Mouse (Mus musculus): ENCODE results near the gene Obsl1. TPM values are rescaled to one million over a fixed set of nuclear protein-coding genes. Genes with fewer than 3 reads are reported as not detected.

Obsl1 gene
- polyA plus RNA-seq, 1 experiment from 2014 or later: 79.0 TPM

- 86% methylated on average over 4 of the region's 4 CpGs for whole genome bisulfite sequencing
- Histone ChIP-seq H3K9ac (replicated peaks; ENCODE audit: low read depth, low read length) (no peak overlapping the region), H3K4me2 (replicated peaks; ENCODE audit: low read depth, low read length) (no peak overlapping the region), H3K27me3 (ENCODE audit: control insufficient read depth, insufficient read depth, low read length) (no peaks in the 10 kb centered on the region), H3K4me3 (ENCODE audit: low read depth, low read length) (no peak overlapping the region), H3K36me3 (ENCODE audit: control insufficient read depth, insufficient read depth, low read length) (peaks cover 44% of the 10 kb centered on the region), H3K27ac (ENCODE audit: low read length) (no peak overlapping the region), H3K9me3 (ENCODE audit: control insufficient read depth, low read depth, low read length) (no peaks in the 10 kb centered on the region), H3K4me1 (ENCODE audit: control insufficient read depth, insufficient read depth, low read length) (no peaks in the 10 kb centered on the region)
- no peak for ATAC-seq (ENCODE audit: insufficient number of reproducible peaks, insufficient read depth, low FRiP score, low read depth)
These were observed 24.3 kb upstream of the Obsl1 start for GRCm38 (mm10) chr1:75530546-75530945.

GRCm38 (mm10) chr1:75524679-75525078 is 18.4 kb upstream of the Obsl1 start:
- Histone ChIP-seq H3K9ac (replicated peaks; ENCODE audit: low read depth, low read length) (no peak overlapping the region), H3K27me3 (ENCODE audit: control insufficient read depth, insufficient read depth, low read length) (no peaks in the 10 kb centered on the region), H3K27ac (ENCODE audit: low read length) (no peak overlapping the region), H3K4me1 (ENCODE audit: control insufficient read depth, insufficient read depth, low read length) (peaks cover 13% of the 10 kb centered on the region), H3K36me3 (ENCODE audit: control insufficient read depth, insufficient read depth, low read length) (peaks cover 13% of the 10 kb centered on the region; the same call in 1 of the 2 replicates), H3K4me3 (ENCODE audit: low read depth, low read length) (no peak overlapping the region), H3K9me3 (ENCODE audit: control insufficient read depth, low read depth, low read length) (no peaks in the 10 kb centered on the region), H3K4me2 (replicated peaks; ENCODE audit: low read depth, low read length) (no peak overlapping the region)
- no peak for ATAC-seq (ENCODE audit: insufficient number of reproducible peaks, insufficient read depth, low FRiP score, low read depth)
- 87% methylated on average over 7 of the region's 7 CpGs for WGBS

DNA sequence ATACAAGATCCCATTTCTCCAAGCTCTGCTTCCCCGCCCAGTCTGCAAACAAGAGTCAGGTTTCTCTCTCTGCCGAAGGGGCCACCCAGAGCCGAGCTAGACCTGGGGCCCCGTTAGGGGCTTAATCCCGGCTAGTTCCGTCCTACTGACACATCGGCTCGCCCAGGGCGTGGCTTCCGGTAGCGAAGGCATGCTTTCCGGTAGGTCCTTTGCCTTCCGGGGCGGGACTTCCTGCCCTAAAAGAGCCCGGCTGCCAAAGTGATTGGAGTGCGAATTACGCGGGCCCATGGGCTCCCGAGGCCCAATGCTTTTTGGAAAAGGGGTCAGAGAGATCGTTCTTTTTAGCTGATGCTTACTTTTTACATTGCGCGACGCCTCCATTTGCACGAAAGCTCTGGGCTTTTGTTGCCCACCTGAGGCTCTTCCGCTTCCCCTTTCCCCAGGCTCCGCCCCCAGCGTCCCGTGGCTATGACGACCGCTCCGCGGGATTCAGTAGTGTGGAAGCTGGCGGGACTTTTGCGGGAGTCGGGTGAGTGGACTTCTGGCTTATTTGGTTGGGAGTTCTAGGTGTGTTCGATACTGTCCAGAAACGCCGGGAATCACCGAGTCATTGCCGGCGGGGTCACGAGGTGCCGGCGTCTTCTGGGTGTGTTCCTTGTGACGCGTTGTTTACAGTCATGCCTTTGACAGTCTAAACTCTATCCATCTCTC is 15.2 kb upstream of the Obsl1 start, which contains the start of gene Stk11ip:
Gene Stk11ip (plus strand): TSS at position 209 of the 711 bp plus-strand sequence.
- Histone ChIP-seq H3K36me3 (ENCODE audit: control insufficient read depth, insufficient read depth, low read length) (no peaks in the 10 kb centered on the region), H3K4me2 (replicated peaks; ENCODE audit: low read depth, low read length) (peak within 1 kb of the TSS; percentile 77), H3K27me3 (ENCODE audit: control insufficient read depth, insufficient read depth, low read length) (no peaks in the 10 kb centered on the region), H3K27ac (ENCODE audit: low read length) (peak within 1 kb of the TSS; percentile 96), H3K4me1 (ENCODE audit: control insufficient read depth, insufficient read depth, low read length) (peaks cover 23% of the 10 kb centered on the region), H3K9ac (replicated peaks; ENCODE audit: low read depth, low read length) (0 out of 2 replicates have a peak within 1 kb of the TSS, but pooled peaks have one; percentile 2), H3K4me3 (ENCODE audit: low read depth, low read length) (peak within 1 kb of the TSS; percentile 58), H3K9me3 (ENCODE audit: control insufficient read depth, low read depth, low read length) (no peaks in the 10 kb centered on the region)
- peak; percentile 97 for ATAC-seq (ENCODE audit: insufficient number of reproducible peaks, insufficient read depth, low FRiP score, low read depth)
- WGBS: under 1% methylated on average over 46 of the region's 46 CpGs

GRCm38 (mm10) chr1:75519576-75519975 is 13.3 kb upstream of the Obsl1 start:
- ATAC-seq (ENCODE audit: insufficient number of reproducible peaks, insufficient read depth, low FRiP score, low read depth): no peak

GRCm38 (mm10) chr1:75518427-75518826 is 12.2 kb upstream of the Obsl1 start:
- Histone ChIP-seq H3K9ac (replicated peaks; ENCODE audit: low read depth, low read length) (no peak overlapping the region), H3K4me1 (ENCODE audit: control insufficient read depth, insufficient read depth, low read length) (peaks cover 23% of the 10 kb centered on the region), H3K27ac (ENCODE audit: low read length) (peak overlapping the region; percentile 96; the same call in 1 of the 2 replicates), H3K4me2 (replicated peaks; ENCODE audit: low read depth, low read length) (no peak overlapping the region), H3K36me3 (ENCODE audit: control insufficient read depth, insufficient read depth, low read length) (no peaks in the 10 kb centered on the region), H3K4me3 (ENCODE audit: low read depth, low read length) (no peak overlapping the region), H3K9me3 (ENCODE audit: control insufficient read depth, low read depth, low read length) (no peaks in the 10 kb centered on the region), H3K27me3 (ENCODE audit: control insufficient read depth, insufficient read depth, low read length) (no peaks in the 10 kb centered on the region)
- 92% methylated on average over 4 of the region's 4 CpGs for WGBS
- ATAC-seq (ENCODE audit: insufficient number of reproducible peaks, insufficient read depth, low FRiP score, low read depth): no peak

More at GRCm38 (mm10) chr1:75519576-75519975, 13.3 kb upstream of the Obsl1 start:
- H3K27ac ChIP-seq (ENCODE audit: low read length): peak overlapping the region; percentile 96
- no peaks in the 10 kb centered on the region for H3K36me3 ChIP-seq (ENCODE audit: control insufficient read depth, insufficient read depth, low read length)
- H3K4me1 ChIP-seq (ENCODE audit: control insufficient read depth, insufficient read depth, low read length): peaks cover 23% of the 10 kb centered on the region
- 34% methylated on average over 5 of the region's 5 CpGs for WGBS
- no peaks in the 10 kb centered on the region for H3K27me3 ChIP-seq (ENCODE audit: control insufficient read depth, insufficient read depth, low read length)
- H3K4me3 ChIP-seq (ENCODE audit: low read depth, low read length): no peak overlapping the region
- no peak overlapping the region for H3K9ac ChIP-seq (replicated peaks; ENCODE audit: low read depth, low read length)
- H3K9me3 ChIP-seq (ENCODE audit: control insufficient read depth, low read depth, low read length): no peaks in the 10 kb centered on the region
- H3K4me2 ChIP-seq (replicated peaks; ENCODE audit: low read depth, low read length): no peak overlapping the region

DNA sequence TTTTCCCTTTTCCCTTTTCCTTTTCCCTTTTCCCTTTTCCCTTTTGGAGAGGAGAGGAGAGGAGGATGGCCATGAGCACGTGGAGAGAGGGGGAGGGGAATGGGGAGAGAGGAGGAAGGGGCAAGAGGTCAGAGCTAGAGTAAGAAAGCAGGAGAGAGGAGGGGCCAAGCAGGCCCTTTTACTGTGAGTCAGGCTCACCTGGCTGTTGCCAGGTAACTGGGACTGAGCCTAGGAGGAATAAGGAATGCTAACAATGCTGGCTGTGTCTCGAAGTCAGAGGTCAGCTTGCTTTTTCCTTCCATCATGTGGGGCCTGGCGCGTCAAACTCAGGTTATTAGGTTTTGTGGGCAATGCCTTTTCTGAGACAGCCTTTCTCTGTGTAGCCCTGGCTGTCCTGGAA is 11.7 kb upstream of the Obsl1 start:
- H3K4me3 ChIP-seq (ENCODE audit: low read depth, low read length): no peak overlapping the region
- no peak overlapping the region for H3K9ac ChIP-seq (replicated peaks; ENCODE audit: low read depth, low read length)
- peak overlapping the region; percentile 96; the same call in 1 of the 2 replicates for H3K27ac ChIP-seq (ENCODE audit: low read length)
- H3K9me3 ChIP-seq (ENCODE audit: control insufficient read depth, low read depth, low read length): no peaks in the 10 kb centered on the region
- no peaks in the 10 kb centered on the region for H3K27me3 ChIP-seq (ENCODE audit: control insufficient read depth, insufficient read depth, low read length)
- WGBS: 33% methylated on average over 4 of the region's 4 CpGs
- H3K36me3 ChIP-seq (ENCODE audit: control insufficient read depth, insufficient read depth, low read length): no peaks in the 10 kb centered on the region
- H3K4me1 ChIP-seq (ENCODE audit: control insufficient read depth, insufficient read depth, low read length): peaks cover 23% of the 10 kb centered on the region
- ATAC-seq (ENCODE audit: insufficient number of reproducible peaks, insufficient read depth, low FRiP score, low read depth): no peak
- H3K4me2 ChIP-seq (replicated peaks; ENCODE audit: low read depth, low read length): no peak overlapping the region

DNA sequence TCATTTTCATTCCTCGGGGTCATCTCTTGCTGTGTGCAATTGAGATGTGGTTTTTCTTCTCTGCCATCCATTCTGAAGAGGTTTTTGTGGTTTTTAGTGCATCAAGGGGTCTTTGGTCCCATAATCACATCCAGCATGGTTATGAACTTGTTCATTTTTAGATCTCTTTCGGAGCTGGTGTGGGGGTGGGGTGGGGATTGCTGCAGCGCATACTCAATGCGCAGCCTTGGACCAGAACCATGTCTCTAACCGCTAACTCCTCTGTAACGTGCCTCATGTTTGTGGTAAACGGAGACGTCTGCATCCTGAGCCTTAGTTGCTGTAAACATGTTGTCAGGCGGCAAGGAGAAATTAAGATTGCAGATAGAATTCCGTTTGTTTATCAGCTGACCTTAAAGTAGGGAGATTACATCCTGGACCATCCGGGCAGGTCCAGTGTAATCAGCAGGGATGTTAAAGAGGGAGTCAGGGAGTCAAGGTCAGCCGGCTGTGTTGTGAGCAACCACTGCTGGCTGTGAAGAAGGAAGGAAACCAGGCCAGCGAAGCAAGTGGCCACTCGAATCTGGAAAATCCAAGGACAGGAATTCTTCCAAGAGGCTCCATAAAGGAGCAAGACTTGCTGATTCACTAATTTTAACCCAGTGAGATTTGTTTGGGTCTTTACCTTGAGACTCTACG is 10.6 kb upstream of the Obsl1 start:
- Histone ChIP-seq H3K27ac (ENCODE audit: low read length) (no peak overlapping the region), H3K4me3 (ENCODE audit: low read depth, low read length) (no peak overlapping the region), H3K9ac (replicated peaks; ENCODE audit: low read depth, low read length) (no peak overlapping the region), H3K9me3 (ENCODE audit: control insufficient read depth, low read depth, low read length) (no peaks in the 10 kb centered on the region), H3K4me1 (ENCODE audit: control insufficient read depth, insufficient read depth, low read length) (peaks cover 20% of the 10 kb centered on the region), H3K36me3 (ENCODE audit: control insufficient read depth, insufficient read depth, low read length) (no peaks in the 10 kb centered on the region), H3K4me2 (replicated peaks; ENCODE audit: low read depth, low read length) (no peak overlapping the region), H3K27me3 (ENCODE audit: control insufficient read depth, insufficient read depth, low read length) (no peaks in the 10 kb centered on the region)
- no peak for ATAC-seq (ENCODE audit: insufficient number of reproducible peaks, insufficient read depth, low FRiP score, low read depth)
- 66% methylated on average over 15 of the region's 15 CpGs for WGBS

GRCm38 (mm10) chr1:75512550-75512949 is 6.3 kb upstream of the Obsl1 start:
- ATAC-seq (ENCODE audit: insufficient number of reproducible peaks, insufficient read depth, low FRiP score, low read depth): no peak
- Histone ChIP-seq H3K36me3 (ENCODE audit: control insufficient read depth, insufficient read depth, low read length) (no peaks in the 10 kb centered on the region), H3K4me2 (replicated peaks; ENCODE audit: low read depth, low read length) (no peak overlapping the region), H3K27me3 (ENCODE audit: control insufficient read depth, insufficient read depth, low read length) (no peaks in the 10 kb centered on the region), H3K4me1 (ENCODE audit: control insufficient read depth, insufficient read depth, low read length) (peaks cover 15% of the 10 kb centered on the region), H3K9ac (replicated peaks; ENCODE audit: low read depth, low read length) (no peak overlapping the region), H3K27ac (ENCODE audit: low read length) (no peak overlapping the region), H3K9me3 (ENCODE audit: control insufficient read depth, low read depth, low read length) (no peaks in the 10 kb centered on the region), H3K4me3 (ENCODE audit: low read depth, low read length) (no peak overlapping the region)
- WGBS: 86% methylated on average over 3 of the region's 3 CpGs

Measured in stomach, embryonic 14.5 days (tissue).